Mouse (Mus musculus) ES-Bruce4 (cell line): ENCODE measurements at regions not wholly inside any gene's neighbourhood (a gene's known extent, or its start where the extent isn't known, plus 50 kb on each side); places are given as distances from the start of the nearest gene placed in this dataset.

Source experiments
- CTCF ChIP-seq: IDR thresholded peaks from one replicate; pipeline ENCODE4 v1.8.1; 2011; ENCODE audit warnings: low read depth, low read length
- POLR2A ChIP-seq: IDR thresholded peaks from one replicate; pipeline ENCODE4 v1.8.1; 2011; ENCODE audit warnings: low read length; ENCODE audit not compliant: insufficient read depth

GRCm38 (mm10) chr7:111227082-111227481 is 144.3 kb upstream of the Eif4g2 start:
- TF ChIP-seq CTCF: no peak
- no peak for TF ChIP-seq POLR2A
